Mouse (Mus musculus) kidney, adult 9 months (tissue): Measurements from ENCODE around the gene Cela2a.
"Not testable (repeated sequence)": the region's sequence is repeated elsewhere in the genome, so short reads cannot be mapped to it uniquely, and the experiment has no call there.

ENCODE experiments used
- DNase-seq: peaks from one replicate; pipeline ENCODE4 v3.0.0; 2022

The Cela2a gene

GRCm38 (mm10) chr4:141796356-141796755, 29.6 kb downstream of the Cela2a start:
- peak; percentile 40 for DNase-seq

- peak; percentile 33 for DNase-seq
Measured at GRCm38 (mm10) chr4:141794152-141794535, 31.8 kb downstream of the Cela2a start.

- peak; percentile 99 for DNase-seq
Measured at GRCm38 (mm10) chr4:141793282-141794151, 32.4 kb downstream of the Cela2a start, which contains the start of gene Casp9. Gene Casp9, plus strand, starts transcription at chr4:141793612.

- no peak for DNase-seq
Measured at GRCm38 (mm10) chr4:141792554-141793281, 33.2 kb downstream of the Cela2a start.

- DNase-seq, result no peak
Measured at GRCm38 (mm10) chr4:141791951-141792350, 34.0 kb downstream of the Cela2a start.

DNA sequence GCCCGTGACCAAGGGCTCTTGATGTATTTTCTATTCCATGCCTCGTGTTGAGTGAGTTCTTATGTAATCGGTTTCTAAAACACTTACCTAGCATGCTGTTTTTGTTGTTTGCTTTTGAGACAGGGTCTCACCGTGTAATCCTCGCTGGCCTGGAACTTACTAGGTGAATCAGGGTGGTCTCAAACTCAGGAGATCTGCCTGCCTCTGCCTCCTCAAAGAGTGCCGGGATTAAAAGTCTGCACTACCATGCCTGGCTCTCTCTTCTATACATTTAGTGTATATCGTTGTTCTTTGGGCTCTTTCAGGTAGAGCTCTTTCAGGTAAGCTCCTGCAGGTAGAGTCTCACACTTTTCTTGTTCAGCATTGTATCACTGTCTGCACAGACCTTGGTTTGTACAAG, 34.5 kb downstream of the Cela2a start:
- no peak for DNase-seq

DNA sequence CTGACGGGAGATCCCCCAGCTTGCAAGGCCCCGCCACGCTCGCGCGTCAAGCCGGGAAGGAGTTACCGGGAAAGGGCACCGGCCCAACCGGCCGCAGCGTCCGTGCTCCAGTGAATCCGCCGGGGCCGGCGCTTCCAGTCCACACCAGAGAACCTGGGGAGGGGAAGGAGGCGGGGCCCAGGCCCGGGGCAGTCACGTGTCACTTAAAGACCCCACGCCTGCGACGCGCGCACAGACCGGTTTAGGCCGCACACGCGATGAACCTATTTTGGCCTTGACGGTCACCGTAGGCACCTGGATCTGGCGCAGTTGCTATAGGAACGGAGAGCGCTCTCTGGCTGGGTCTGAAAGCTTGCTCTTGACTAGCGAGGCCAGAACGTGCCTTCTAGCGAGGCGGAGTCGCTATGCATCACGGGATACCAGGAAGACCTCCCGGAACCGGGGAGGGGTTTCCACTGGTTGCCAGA, 35.4 kb downstream of the Cela2a start, which contains the start of gene Dnajc16:
Dnajc16 (minus strand) TSS at position 408 of the 467 bp plus-strand sequence.
- peak; percentile 99 for DNase-seq

DNA sequence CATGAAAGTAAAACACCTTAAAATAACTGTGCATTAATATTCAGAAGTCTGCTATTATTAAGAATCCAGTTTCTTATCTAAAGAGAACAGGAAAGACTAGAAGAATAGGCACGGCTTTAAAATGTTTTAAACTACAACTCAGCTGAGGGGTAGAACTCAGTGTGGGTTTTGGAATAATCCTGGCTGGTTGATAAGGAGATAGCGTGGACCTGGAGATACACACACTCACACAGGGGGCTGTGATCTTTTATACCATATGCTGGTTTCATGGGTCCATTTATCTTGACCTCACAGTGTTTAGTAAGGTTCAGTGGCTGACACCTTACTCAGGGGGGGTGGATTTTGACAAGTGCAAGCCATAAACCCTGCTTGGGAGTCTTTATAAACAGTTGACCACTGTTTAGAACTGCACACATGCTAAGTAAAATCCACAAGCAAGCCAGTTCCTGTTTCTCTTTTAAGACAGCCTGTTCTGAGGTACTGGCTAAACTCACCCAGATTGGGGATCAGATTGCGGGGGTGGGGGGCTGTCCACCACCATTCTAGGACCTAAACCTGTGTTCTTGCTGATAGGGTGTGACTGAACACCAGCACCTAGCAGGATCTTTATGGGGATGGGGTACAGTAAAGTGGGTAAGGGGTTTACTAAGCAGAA, 36.3 kb downstream of the Cela2a start:
- peak; percentile 31 for DNase-seq

GRCm38 (mm10) chr4:141787462-141787861, 38.5 kb downstream of the Cela2a start:
- no peak for DNase-seq

- DNase-seq, result peak; percentile 90
Measured at GRCm38 (mm10) chr4:141787046-141787445, 38.9 kb downstream of the Cela2a start.

GRCm38 (mm10) chr4:141786141-141786540, 39.8 kb downstream of the Cela2a start:
- DNase-seq, result no peak

GRCm38 (mm10) chr4:141784835-141785234, 41.1 kb downstream of the Cela2a start:
- no peak for DNase-seq

DNA sequence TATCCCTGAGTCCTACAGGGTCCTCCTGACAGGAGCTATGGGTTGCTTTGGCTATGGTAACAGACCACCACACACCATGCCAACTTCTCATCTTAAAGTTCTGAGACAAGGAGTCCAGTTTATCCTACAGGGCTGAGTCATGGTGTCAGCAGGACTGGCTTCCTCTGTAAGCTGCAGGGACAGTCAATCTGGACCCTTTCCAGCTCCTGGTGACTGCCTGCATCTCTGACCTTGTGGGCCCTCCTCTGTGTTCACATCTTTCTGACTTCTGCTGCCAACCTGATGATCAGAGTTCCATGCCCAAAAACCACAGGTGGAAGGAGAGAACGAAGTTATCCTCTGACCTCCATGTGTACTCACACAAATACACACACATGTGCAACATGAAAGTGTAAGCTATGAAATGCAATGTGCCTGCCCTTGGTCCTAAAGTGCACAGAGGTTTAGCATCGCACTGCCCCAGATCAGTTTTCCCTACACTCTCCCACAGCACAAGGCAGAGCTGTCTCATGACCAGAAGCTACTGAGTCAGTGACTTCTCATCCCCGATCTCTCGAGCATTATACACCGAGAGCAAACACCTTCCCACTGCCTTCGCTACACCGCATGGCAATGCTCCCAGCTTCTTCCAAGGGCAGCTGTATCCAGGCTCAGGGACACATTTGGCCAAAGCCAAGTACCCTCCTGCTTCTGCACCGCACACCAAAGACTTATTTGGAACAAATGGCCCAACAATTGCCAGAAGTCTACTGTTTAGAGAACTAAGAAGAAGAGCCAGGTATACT, 44.6 kb downstream of the Cela2a start:
- no peak for DNase-seq

DNA sequence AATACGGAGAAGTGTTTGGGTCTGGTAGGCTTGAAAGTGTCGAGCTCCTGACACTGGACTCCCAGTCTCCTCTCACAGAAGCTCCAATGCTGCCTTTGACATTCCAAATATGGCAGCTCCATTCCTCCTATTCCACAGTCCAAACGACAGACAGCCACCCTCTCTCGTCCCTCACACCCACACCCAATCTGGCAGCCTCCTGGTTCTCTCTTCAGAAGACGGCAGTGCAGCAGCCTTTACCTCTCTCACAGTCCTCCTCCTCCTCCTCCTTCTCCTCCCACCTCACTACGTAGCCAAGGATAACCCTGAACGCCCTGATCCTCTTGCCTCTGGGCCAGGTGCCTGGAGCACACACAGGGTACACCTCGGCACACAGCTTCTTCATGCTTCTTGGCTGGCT, 46.1 kb downstream of the Cela2a start:
- DNase-seq, result no peak

GRCm38 (mm10) chr4:141773019-141773418, 52.9 kb downstream of the Cela2a start:
- DNase-seq, result not testable (repeated sequence)

GRCm38 (mm10) chr4:141771823-141772222, 54.1 kb downstream of the Cela2a start:
- DNase-seq, result no peak

- no peak for DNase-seq
Measured at GRCm38 (mm10) chr4:141769501-141770160, 56.3 kb downstream of the Cela2a start.

GRCm38 (mm10) chr4:141767353-141768036, 58.5 kb downstream of the Cela2a start:
- DNase-seq, result peak; percentile 16

- peak; percentile 26 for DNase-seq
Measured at GRCm38 (mm10) chr4:141766668-141767352, 59.1 kb downstream of the Cela2a start.

DNA sequence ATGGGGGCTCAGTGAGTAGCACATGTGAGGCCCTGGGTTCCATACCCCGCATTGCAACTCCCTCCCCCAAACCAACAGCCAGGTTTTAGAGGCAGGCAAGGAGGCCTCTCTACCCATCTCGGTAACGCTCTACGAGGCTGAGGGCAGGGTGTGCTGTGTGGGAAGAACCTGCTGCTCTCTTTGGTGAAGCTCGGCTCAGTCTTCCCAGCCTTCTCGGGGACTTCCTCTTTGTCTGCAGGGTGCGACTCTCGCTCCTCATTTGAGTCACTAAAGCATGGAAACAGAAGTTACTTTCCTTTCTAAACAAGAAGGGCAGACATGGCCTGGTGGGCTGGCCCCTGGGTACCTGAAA, 59.7 kb downstream of the Cela2a start:
- no peak for DNase-seq

DNA sequence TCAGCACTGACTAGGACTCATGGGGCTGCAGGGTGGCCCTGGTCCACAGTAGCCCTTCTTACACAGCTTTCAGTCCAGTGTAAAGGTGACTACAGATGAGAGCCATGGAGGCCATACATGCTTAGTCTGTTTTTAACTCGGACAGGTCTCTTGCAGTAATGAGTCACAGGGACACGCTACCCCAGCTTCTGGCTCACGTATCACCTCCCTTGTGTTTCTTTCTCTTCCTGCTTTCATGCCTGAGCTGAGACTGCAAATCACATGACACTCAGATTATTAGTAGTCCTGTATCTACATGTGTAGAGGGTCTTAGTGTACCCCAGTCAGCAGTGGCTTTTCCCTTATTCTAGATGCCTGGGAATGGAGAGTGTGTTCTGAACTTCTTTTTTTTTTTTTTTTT, 61.0 kb downstream of the Cela2a start:
- no peak for DNase-seq
